Mouse (Mus musculus) myocyte (in vitro differentiated cells): ENCODE measurements at regions not wholly inside any gene's neighbourhood (a gene's known extent, or its start where the extent isn't known, plus 50 kb on each side); places are given as distances from the start of the nearest gene placed in this dataset.

Experiments
- MAX ChIP-seq: IDR thresholded peaks from one replicate; pipeline ENCODE4 v1.6.1; 2011; ENCODE audit warnings: low read depth, mild to moderate bottlenecking, control low read depth
- POLR2A ChIP-seq: IDR thresholded peaks from one replicate; pipeline ENCODE4 v1.6.1; 2011; ENCODE audit warnings: low read depth, mild to moderate bottlenecking, control low read depth, moderate library complexity; ENCODE audit not compliant: insufficient read length

DNA sequence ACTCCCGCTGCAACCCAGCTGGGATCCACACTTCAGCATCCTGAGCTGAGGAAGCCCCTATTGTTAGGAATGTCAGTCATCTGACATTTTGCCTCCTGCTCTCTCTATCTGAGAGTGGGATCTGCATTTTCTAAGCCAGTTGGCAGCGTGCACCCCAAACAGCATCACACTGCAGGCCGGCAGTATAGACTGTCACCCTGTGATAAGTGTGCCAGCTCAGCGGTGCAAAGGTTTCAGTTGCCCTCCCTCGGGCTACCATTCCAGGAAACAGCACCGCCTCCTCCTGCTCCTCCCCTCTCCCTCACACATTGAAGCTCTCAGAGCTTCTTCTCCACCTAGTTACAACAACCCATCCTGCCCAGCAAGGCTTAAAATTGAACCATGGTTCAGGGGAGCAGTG is 194.5 kb downstream of the Lmo4 start:
- TF ChIP-seq MAX: no peak
- TF ChIP-seq POLR2A: no peak
